Mouse (Mus musculus) thymus, adult 2 months (tissue): Measurements from ENCODE around the gene Sgo2a.

Source experiments
- CTCF ChIP-seq: fragments of 200-500 bp; IDR thresholded peaks from 2 replicates; pipeline ENCODE4 v1.5.1; 2012; ENCODE audit warnings: mild to moderate bottlenecking, control low read depth, low read length, moderate library complexity, borderline replicate concordance; ENCODE audit not compliant: control insufficient read depth, poor library complexity, insufficient read depth; ENCODE audit errors: extremely low read depth
- POLR2A ChIP-seq: fragments of 200-500 bp; IDR thresholded peaks from 2 replicates; pipeline ENCODE4 v1.6.1; 2012; ENCODE audit warnings: mild to moderate bottlenecking, low read length, control low read depth, moderate library complexity; ENCODE audit not compliant: control insufficient read depth, poor library complexity, insufficient read depth; ENCODE audit errors: extremely low read depth

DNA sequence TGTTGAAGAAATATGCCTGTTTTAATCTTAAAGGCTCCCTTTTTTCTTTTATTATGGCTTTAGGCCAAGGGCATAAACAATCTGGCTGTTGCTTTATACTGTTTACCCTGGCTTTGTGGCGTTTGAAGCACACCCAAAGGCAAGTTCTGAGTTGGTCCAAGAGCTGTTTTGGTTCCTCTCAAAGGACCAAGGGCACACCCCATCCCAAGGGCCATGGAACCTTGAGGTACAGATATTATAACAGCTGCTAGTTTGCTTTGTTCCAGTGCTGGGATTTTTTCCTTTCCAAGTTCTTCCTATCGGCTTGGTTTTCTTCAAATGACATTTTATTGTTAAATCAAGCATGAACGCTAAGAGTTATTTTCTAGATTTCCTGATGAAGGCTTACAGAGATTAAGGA lies 69.8 kb downstream of the Sgo2a start:
- TF ChIP-seq POLR2A = no peak
- TF ChIP-seq CTCF = no peak
